Mouse (Mus musculus) myocyte (in vitro differentiated cells): ENCODE data around the gene Sept11. TPM values are rescaled to one million over a fixed set of nuclear protein-coding genes. Genes with fewer than 3 reads are reported as not detected.
A peak's percentile ranks its signal among the peaks of the same experiment; 100 is the strongest.

Experiments used
- H3K27me3 ChIP-seq: one replicate; pipeline ENCODE4 v1.6.1; 2011; ENCODE audit not compliant: control insufficient read depth, insufficient read depth, insufficient read length
- H3K36me3 ChIP-seq: one replicate; pipeline ENCODE4 v1.6.1; 2011; ENCODE audit not compliant: control insufficient read depth, insufficient read depth
- H3K4me2 ChIP-seq: one replicate; pipeline ENCODE4 v1.6.1; 2011; ENCODE audit warnings: low read depth, control low read depth
- H3K4me3 ChIP-seq: one replicate; pipeline ENCODE4 v1.5.1; 2011; ENCODE audit warnings: mild to moderate bottlenecking, control low read depth, moderate library complexity
- H3K79me2 ChIP-seq: one replicate; pipeline ENCODE4 v1.6.1; 2011; ENCODE audit not compliant: control insufficient read depth, insufficient read depth
- H3ac ChIP-seq: one replicate; pipeline ENCODE4 v1.6.1; 2011; ENCODE audit not compliant: control insufficient read depth, insufficient read length
- CEBPB ChIP-seq: IDR thresholded peaks from 2 replicates; pipeline ENCODE4 v1.6.1; 2011; ENCODE audit warnings: mild to moderate bottlenecking, moderate library complexity; ENCODE audit not compliant: poor library complexity, insufficient read depth, severe bottlenecking
- E2F4 ChIP-seq: IDR thresholded peaks from one replicate; pipeline ENCODE4 v1.6.1; 2011; ENCODE audit warnings: mild to moderate bottlenecking, control low read depth, moderate library complexity; ENCODE audit not compliant: insufficient read depth
- MAX ChIP-seq: IDR thresholded peaks from one replicate; pipeline ENCODE4 v1.6.1; 2011; ENCODE audit warnings: low read depth, mild to moderate bottlenecking, control low read depth
- MYOD1 ChIP-seq, 3 experiments: IDR thresholded peaks; one replicate each; pipeline ENCODE4 v1.6.1; 2011; ENCODE audit warnings: control low read depth in 2 of 3, low read depth in 2 of 3, mild to moderate bottlenecking in 2 of 3, moderate library complexity in 1 of 3; ENCODE audit not compliant: insufficient read length in 2 of 3, control insufficient read depth in 1 of 3
- MYOG ChIP-seq, 3 experiments: IDR thresholded peaks; one replicate each; pipeline ENCODE4 v1.6.1; 2011; ENCODE audit warnings: control low read depth in 2 of 3, low read depth in 2 of 3, mild to moderate bottlenecking in 2 of 3; ENCODE audit not compliant: insufficient read length in 2 of 3, control insufficient read depth in 1 of 3, insufficient read depth in 1 of 3
- POLR2A ChIP-seq: IDR thresholded peaks from one replicate; pipeline ENCODE4 v1.6.1; 2011; ENCODE audit warnings: low read depth, mild to moderate bottlenecking, control low read depth, moderate library complexity; ENCODE audit not compliant: insufficient read length
- POLR2AphosphoS2 ChIP-seq: IDR thresholded peaks from one replicate; pipeline ENCODE4 v1.6.1; 2011; ENCODE audit warnings: low read depth, control low read depth; ENCODE audit not compliant: insufficient read length
- REST ChIP-seq: IDR thresholded peaks from one replicate; pipeline ENCODE4 v1.6.1; 2011; ENCODE audit warnings: mild to moderate bottlenecking, control low read depth, moderate library complexity; ENCODE audit not compliant: insufficient read depth, insufficient read length
- SRF ChIP-seq: IDR thresholded peaks from one replicate; pipeline ENCODE4 v1.6.1; 2011; ENCODE audit warnings: low read depth; ENCODE audit not compliant: control insufficient read depth, insufficient read length
- TCF12 ChIP-seq: IDR thresholded peaks from one replicate; pipeline ENCODE4 v1.6.1; 2011; ENCODE audit warnings: mild to moderate bottlenecking, control low read depth; ENCODE audit not compliant: poor library complexity, insufficient read depth, severe bottlenecking
- TCF3 ChIP-seq: IDR thresholded peaks from one replicate; pipeline ENCODE4 v1.6.1; 2011; ENCODE audit warnings: low read depth, control low read depth; ENCODE audit not compliant: insufficient read length
- USF1 ChIP-seq: IDR thresholded peaks from one replicate; pipeline ENCODE4 v1.6.1; 2011; ENCODE audit warnings: low read depth, mild to moderate bottlenecking, control low read depth, moderate library complexity
- polyA plus RNA-seq: library from polyadenylated mRNA; unstranded; fragments of >200 nt; fragmentation: generic; extraction: Trizol; gene quantifications from one replicate; pipeline ENCODE4 v1.2.1, GENCODE M21; 2012; ENCODE audit warnings: missing spikeins

Sept11 gene
- polyA plus RNA-seq, 1 experiment: 114 TPM

DNA sequence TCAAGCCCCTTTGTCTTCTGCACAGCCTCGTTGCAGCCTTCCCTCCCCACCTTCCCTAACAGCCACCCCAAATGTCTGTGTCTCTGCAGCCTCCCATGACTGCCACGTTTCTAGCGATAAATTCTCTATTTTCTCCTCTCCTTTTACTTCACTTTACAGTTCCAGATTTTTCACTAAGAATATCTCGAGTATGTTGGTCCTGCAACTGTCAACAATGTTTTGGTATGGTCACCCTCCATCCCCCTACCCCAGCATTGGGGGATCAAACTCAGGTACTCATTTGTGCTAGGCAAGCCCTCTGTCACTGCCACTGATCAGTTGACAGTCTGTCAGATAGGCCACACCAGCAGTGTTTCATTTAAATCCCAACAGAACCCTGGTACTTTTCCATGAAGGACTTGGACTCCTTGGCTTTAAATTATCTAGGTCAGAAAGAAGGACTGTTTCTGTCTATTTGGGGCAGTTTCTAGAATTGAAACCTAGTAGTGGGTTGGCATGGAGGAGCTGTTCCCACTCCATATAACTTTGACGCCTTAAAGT lies 46.9 kb upstream of the Sept11 start:
- Histone ChIP-seq H3K79me2 (no peaks in the 10 kb centered on the region), H3K27me3 (peaks cover 28% of the 10 kb centered on the region), H3K4me2 (no peak overlapping the region), H3K36me3 (no peaks in the 10 kb centered on the region), H3ac (no peak overlapping the region), H3K4me3 (no peak overlapping the region)
- no peak for TF ChIP-seq SRF
- TF ChIP-seq POLR2AphosphoS2: no peak
- TF ChIP-seq USF1: no peak
- TF ChIP-seq E2F4: no peak
- no peak for TF ChIP-seq TCF12
- TF ChIP-seq REST: no peak
- TF ChIP-seq CEBPB: no peak
- TF ChIP-seq MYOD1 (IDR thresholded peaks at IDR 0.05; ENCODE audit: control insufficient read depth in 1 of 3, insufficient read length in 2 of 3, low read depth in 2 of 3): no peak
- TF ChIP-seq POLR2A: no peak
- TF ChIP-seq TCF3: no peak
- no peak for TF ChIP-seq MYOG (IDR thresholded peaks at IDR 0.05; ENCODE audit: control insufficient read depth in 1 of 3, insufficient read depth in 1 of 3, insufficient read length in 2 of 3, low read depth in 2 of 3)
- TF ChIP-seq MAX: no peak

DNA sequence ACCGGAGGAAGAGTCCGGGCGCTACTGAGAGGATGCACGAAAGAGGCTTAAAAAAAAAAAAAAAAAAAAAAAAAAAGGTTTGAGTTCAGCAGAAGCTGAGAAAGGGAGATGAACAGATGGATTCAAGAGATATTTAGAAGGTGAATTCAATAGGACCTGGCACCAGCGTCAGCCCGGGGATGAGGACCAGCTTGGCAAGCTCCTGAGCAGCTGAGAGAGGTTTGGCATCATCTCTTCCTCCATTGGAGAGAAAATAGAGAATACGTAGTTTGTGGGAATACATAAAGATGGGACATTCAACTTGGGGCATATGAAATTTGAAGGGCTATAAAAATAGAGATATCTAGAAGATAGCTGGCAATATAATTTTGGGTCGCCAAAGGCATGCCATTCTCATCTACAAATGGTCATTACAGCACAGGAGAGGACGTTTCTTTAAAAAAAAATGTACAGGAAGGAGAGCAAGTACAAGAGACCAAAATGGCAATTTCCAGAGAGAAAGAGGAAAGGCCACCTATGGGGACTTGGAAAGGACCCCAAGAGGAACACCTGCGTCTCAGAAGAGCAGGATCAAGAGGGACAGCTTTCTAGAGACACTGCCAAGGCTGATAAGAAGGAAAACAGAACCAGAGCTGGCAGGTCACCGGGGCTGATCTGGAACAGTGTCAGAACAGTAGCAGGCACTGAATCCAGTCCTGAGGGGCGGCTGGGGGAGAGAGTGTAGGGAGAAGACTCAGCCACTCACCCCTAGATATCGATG lies 44.6 kb upstream of the Sept11 start:
- no peak overlapping the region for H3K4me3 ChIP-seq
- peaks cover 18% of the 10 kb centered on the region for H3K27me3 ChIP-seq
- H3K4me2 ChIP-seq: no peak overlapping the region
- no peak overlapping the region for H3ac ChIP-seq
- H3K79me2 ChIP-seq: no peaks in the 10 kb centered on the region
- H3K36me3 ChIP-seq: no peaks in the 10 kb centered on the region
- TF ChIP-seq MAX: no peak
- TF ChIP-seq MYOG (IDR thresholded peaks at IDR 0.05; ENCODE audit: control insufficient read depth in 1 of 3, insufficient read depth in 1 of 3, insufficient read length in 2 of 3, low read depth in 2 of 3): no peak
- TF ChIP-seq MYOD1 (IDR thresholded peaks at IDR 0.05; ENCODE audit: control insufficient read depth in 1 of 3, insufficient read length in 2 of 3, low read depth in 2 of 3): no peak
- TF ChIP-seq CEBPB: no peak
- no peak for TF ChIP-seq TCF3
- no peak for TF ChIP-seq TCF12
- TF ChIP-seq SRF: no peak
- TF ChIP-seq USF1: no peak
- TF ChIP-seq REST: no peak
- no peak for TF ChIP-seq POLR2A
- TF ChIP-seq E2F4: no peak

DNA sequence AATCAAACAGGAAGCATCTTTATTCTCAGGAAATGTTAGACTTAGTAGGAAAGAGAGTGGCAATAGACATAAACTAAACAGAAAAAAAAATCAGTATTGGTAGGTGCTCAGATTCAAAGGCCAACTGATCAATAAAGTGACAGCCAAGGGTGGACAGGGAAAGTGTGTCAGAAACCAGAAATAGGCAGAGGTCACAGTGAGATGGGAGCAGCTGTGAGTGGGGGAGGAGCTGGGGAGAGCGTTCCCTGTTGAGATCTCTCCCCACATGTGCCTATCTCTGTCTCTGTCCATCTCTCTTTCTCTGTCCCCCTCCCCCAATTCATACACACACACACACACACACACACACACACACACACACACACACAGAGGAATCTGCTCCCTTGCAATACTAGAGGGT lies 43.3 kb upstream of the Sept11 start:
- no peak overlapping the region for H3K4me3 ChIP-seq
- no peaks in the 10 kb centered on the region for H3K79me2 ChIP-seq
- no peak overlapping the region for H3ac ChIP-seq
- no peak overlapping the region for H3K4me2 ChIP-seq
- H3K36me3 ChIP-seq: no peaks in the 10 kb centered on the region
- peaks cover 5% of the 10 kb centered on the region for H3K27me3 ChIP-seq
- TF ChIP-seq TCF12 (no peak), E2F4 (no peak), MYOD1 (IDR thresholded peaks at IDR 0.05; ENCODE audit: control insufficient read depth in 1 of 3, insufficient read length in 2 of 3, low read depth in 2 of 3) (peak in 1 of 3 experiments; percentile 62), MYOG (IDR thresholded peaks at IDR 0.05; ENCODE audit: control insufficient read depth in 1 of 3, insufficient read depth in 1 of 3, insufficient read length in 2 of 3, low read depth in 2 of 3) (peak in 1 of 3 experiments; percentile 39), POLR2AphosphoS2 (no peak)

DNA sequence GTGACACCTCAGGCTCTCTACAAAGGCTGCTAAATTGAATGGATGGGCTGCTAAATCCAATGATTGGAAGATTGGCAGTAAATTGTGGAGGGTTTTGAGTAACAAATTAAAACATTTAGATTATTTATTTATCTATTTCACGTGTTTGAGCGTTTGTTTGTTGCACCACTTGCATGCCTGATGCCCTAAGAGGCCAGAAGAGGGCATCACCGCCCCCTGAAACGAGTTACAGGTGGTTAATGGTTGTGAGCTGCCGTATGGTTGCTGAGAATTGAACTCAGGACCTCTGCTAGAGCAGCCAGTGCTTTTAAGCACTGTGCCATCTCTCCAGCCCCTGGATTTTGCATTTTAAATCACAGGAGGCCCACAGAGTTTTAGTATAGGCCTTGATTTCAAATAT lies 42.2 kb upstream of the Sept11 start:
- no peaks in the 10 kb centered on the region for H3K36me3 ChIP-seq

DNA sequence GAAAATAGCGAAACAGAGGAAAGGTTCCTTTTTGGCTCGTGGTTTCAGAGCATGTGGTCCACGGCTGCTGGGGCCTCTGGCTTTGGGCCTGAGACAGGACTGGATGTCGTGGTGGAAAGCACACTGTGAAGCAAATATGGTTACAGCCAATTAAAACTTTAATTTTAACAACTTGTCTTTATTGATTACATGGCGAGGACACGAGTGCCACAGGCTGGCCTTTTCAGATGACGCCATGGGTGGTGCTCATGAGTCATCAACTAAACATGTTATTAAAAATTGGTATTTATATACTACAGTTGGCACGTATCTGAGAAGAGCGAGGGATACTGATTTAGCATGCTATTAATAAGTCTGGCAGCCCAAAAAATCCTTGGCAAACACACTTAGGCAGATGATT lies 41.3 kb upstream of the Sept11 start:
- Histone ChIP-seq H3K36me3 (no peaks in the 10 kb centered on the region), H3ac (no peak overlapping the region), H3K79me2 (no peaks in the 10 kb centered on the region), H3K4me2 (peak overlapping the region; percentile 46), H3K4me3 (no peak overlapping the region), H3K27me3 (no peaks in the 10 kb centered on the region)
- TF ChIP-seq MYOG (IDR thresholded peaks at IDR 0.05; ENCODE audit: control insufficient read depth in 1 of 3, insufficient read depth in 1 of 3, insufficient read length in 2 of 3, low read depth in 2 of 3): peak in 1 of 3 experiments; percentile 15
- TF ChIP-seq REST: no peak

More for the DNA sequence above, 42.2 kb upstream of the Sept11 start:
- Histone ChIP-seq H3K4me3 (no peak overlapping the region), H3K79me2 (no peaks in the 10 kb centered on the region), H3K4me2 (no peak overlapping the region), H3ac (no peak overlapping the region), H3K27me3 (no peaks in the 10 kb centered on the region)
- no peak for TF ChIP-seq MYOD1 (IDR thresholded peaks at IDR 0.05; ENCODE audit: control insufficient read depth in 1 of 3, insufficient read length in 2 of 3, low read depth in 2 of 3)
- TF ChIP-seq SRF: no peak
- TF ChIP-seq TCF3: no peak
- no peak for TF ChIP-seq REST
- TF ChIP-seq POLR2AphosphoS2: no peak
- no peak for TF ChIP-seq CEBPB
- no peak for TF ChIP-seq POLR2A
- no peak for TF ChIP-seq E2F4
- TF ChIP-seq MAX: no peak
- TF ChIP-seq MYOG (IDR thresholded peaks at IDR 0.05; ENCODE audit: control insufficient read depth in 1 of 3, insufficient read depth in 1 of 3, insufficient read length in 2 of 3, low read depth in 2 of 3): no peak
- no peak for TF ChIP-seq TCF12
